Mouse (Mus musculus): ENCODE measurements at regions not wholly inside any gene's neighbourhood (a gene's known extent, or its start where the extent isn't known, plus 50 kb on each side); places are given as distances from the start of the nearest gene placed in this dataset.

DNA sequence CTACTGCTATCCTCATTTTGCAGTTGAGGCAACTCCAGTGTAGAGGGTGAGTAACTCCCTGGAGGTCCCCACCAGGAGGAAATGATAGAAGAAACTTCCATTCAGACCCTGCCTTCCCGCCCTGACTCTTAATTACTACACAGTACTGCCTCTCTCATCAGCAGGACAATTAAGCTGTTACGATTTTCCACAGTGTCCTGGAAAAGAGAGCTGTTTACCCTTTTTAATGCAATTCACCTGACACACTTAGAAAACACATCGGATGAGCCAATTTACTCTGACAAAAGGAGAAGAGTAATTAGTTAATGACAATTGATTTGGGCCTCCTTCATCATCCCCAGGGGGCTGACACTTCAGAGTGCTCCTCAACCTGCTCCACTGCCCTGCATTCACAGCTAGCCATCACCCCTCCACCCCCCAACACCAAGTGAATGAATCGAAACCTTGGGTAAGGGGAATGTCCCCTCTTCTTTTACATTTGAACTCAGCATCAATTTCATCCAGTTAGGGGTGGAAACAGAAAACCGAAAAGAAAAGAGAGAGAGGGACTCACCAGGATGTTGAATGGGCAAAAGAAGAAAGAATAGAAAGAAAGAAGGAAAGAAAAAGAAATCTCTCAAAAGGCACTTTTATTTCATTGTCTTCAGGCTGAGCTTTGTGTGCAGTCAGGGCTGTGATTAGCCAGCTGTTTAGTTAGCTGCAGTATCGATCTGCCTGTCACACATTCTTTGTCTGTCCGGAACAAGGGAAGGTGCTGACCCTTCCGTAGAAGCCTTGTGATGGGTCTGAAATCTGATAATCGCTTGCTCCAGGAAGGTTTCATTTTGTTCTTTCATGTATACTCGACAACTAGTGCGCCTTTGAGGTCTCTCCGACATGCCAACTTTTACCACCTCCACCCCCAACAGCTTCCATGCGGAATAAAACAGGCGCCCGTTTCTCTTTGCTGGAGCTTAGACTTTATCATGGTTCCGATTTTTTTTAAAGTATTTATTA, 482.6 kb upstream of the Tenm4 start:
- no peak for DNase-seq (ENCODE audit: inconsistent ontology term)

DNA sequence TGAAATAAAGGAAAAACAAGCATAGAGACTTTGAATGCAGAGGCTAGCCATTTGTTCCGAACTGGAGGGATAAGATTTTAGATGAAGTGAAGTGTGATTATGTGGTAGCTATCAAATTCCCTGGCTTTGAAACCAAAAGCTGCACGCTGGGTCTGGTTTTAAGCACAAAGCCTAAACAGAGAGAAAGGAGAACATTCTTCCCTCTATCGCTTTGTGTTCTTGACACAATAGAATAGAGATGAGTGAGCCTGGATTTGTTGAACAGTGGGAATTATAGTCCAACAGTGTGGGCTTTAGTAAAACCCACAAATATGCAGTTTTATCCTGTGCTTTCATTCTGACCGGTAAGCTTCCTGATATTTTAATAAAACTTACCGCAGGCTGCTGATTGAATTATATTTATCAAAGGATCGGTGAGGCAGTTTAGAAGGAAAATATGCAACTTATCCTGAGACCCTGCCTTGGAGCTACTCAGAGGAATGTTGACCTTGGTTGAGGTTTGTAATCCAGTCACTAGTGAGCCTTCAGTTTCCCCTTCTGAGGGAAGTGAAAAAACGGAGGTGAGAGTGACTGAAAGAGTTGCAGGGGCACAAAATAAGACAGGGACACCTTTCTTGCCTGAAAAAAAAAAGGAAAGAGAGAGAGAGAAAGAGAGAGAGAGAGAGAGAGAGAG, 481.7 kb upstream of the Tenm4 start:
- DNase-seq (ENCODE audit: inconsistent ontology term): peak; percentile 88

DNA sequence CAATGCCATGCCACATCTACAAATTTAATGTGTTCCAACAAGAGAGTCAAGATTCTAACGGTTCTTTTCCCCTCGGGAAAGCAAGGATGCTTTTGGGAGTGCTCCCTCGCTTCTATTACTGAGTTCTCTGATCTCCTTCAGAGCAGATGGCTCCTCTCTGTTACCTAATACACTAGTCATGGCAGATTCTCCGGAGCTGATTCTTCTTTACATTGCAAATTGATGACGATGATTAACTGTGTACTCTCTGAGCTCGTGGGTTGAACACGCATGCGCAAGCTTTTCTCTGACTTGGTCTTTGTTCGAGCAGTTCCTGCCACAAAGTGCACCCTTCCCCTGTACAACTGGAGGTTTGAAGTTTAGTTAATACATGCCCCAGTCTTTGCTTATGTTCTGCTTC, 471.5 kb upstream of the Tenm4 start:
- DNase-seq (ENCODE audit: inconsistent ontology term): no peak

DNA sequence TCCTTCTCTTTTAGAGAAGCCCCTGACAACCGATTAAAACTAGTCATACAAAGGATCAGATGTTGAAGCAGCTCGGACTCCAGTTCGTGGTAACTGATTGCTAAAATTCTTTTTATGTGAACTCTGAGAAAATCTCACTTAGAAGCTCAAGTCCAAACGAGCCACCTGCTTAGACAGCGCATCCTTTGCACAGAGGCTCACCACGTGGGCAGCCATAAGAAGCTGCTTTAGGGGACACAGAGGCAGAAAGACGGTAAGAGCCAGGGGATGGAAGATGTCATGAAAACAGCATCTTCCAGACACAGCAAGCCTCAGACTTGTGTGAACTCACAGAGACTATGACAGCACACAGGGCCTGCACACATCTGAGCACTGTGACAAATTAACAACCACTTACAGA, 461.0 kb upstream of the Tenm4 start:
- DNase-seq (ENCODE audit: inconsistent ontology term): no peak

DNA sequence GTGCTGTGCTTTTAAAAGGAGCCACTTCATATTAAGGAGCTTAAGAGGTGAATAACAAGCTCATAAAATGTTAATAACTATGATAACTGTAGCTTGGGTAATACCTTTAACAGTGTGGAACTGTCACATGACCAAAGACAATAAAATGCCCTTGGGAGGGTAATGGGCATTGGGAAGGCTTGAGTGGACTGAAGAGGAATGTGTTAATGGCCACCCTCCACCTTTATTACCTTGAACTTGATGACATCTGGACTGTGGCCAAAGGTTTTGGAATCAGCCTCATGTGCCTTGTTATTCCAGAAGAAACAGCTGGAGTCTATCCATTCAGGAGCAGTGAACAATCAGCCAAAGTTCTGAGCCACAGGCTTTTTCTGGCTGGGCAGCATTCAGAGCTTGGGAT, 451.0 kb upstream of the Tenm4 start:
- peak; percentile 38 for DNase-seq (ENCODE audit: inconsistent ontology term)

DNA sequence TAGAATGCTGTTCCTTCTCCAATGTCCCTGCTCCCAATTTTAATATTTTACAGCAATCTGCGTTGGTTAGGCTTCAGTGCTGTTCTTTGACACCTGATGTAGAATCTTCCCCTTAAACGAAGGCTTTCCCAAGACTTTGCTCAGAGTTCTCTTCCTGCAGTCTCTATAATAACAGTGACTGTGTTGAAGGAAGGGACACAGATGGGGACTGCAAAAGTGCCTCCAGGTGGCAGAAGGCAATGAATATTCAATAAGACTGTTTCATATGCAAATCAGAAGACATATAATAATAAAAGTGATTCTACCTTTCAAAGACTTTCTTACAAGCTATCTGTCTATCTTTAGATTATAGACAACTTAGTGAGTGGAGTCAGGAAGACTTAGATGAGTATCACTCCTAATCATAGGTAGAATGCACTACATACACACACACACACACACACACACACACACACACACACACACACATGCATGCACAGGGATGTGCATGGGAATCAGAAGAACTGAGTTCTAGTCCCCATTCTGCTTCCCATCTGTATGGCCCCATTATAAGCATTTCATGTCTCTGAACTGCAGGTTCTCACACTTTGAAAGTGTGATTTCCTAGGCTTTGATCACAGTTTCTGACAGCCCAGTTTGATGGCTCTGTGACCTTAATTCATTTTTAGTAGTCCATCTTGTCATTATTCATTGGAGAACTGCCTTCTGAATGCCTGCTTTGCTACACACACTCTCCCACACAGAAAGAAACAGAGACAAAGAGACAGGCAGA, 445.1 kb upstream of the Tenm4 start:
- DNase-seq (ENCODE audit: inconsistent ontology term): no peak

DNA sequence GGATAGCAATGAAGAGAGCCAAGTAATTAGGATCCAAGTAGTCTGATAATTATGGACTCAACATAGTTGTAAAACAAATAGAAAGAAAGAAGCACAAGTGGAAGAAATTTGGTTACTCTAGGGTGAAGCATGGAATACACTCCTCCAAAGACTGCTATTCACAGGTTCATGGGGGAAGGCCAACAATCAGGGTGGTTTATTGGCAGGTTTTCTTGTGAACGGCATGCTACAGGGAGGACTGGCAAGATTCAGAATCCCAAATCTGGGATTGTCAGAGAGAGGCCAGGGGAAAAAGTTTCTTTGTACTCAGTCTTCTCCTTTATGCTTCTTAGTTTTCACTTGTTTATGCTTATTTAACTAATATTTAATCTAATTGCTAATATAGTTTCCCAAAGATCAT, 437.2 kb upstream of the Tenm4 start:
- DNase-seq (ENCODE audit: inconsistent ontology term): no peak

DNA sequence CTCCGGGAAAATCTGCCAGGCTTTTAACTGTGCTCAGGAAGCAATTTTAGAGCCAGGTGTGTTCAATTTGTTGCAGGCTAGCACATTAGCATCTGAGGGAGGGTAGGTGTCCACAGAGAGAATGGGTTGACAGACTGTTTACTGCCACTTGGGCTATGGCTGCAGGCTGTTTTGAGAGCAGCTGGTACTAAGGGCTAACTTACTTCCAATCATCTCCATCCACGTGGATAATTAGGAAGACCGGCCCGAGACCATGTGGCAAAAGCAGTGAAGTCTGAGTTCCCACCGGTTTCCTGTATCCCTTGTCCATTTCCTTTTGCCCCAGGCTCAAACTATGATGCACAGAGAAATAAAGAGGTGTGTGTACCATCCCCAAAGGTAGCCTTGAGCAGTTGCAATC, 436.5 kb upstream of the Tenm4 start:
- no peak for DNase-seq (ENCODE audit: inconsistent ontology term)

DNA sequence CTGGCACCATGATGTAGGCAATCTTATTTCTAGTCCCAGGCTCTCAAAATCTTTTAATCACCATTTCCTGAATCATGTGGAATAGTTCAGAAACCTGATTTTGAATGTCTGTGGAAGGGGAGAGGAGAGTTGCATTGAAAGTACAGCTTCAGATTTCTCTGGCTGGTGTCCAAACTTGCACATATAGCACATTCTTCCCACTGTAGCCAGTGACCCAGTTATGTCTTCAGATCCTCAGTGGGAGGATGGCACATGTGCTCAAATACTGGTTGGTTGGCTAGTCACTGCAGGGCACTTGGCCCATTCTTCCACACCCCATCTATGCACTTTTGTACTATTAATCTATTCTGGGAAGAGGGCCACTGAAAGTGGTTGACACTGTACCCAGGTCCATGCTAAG, 434.3 kb upstream of the Tenm4 start:
- peak; percentile 43 for DNase-seq (ENCODE audit: inconsistent ontology term)

DNA sequence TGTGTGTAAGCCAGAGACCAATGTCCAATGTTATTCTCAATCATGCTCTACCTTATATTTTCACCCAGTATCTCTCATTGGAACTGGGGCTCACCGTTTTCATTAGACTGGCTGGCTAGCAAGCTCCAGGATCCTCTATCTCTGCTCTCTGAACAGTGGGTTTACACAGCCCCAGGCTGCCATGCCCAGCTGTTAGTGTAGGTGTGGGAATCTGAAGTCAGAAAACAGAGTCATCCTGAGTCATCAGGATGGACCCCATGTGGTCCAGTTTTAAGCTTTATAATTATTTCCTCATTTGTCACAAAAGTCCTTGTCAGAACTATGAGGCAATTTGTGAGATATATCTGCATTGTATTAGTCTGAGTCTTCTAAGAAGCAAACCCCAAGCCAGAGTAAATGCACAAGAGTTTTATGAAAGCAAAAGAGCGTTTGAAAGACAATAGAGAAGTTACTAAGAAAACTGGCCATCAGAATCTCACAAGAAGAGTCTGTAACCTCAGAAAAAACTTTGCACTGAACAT, 432.3 kb upstream of the Tenm4 start:
- DNase-seq (ENCODE audit: inconsistent ontology term): peak; percentile 36

DNA sequence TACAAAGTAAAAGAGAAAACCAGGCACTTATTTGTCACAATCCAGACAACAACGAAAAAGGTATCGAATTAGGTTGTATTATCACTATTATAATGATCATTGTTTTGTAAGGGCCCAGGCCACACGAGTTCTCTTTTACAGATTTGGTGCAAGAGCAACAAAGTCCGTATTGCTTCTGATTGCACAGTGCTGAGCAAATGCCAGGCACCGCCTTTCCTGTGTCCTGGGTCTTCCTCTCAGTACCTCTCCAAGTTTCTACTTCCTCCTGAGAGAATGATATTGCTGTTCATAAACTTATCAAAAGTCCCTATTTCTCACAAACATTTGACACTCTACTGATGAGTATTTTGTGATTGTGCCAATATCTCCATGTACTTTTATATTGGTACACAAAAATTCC, 431.3 kb upstream of the Tenm4 start:
- no peak for DNase-seq (ENCODE audit: inconsistent ontology term)

DNA sequence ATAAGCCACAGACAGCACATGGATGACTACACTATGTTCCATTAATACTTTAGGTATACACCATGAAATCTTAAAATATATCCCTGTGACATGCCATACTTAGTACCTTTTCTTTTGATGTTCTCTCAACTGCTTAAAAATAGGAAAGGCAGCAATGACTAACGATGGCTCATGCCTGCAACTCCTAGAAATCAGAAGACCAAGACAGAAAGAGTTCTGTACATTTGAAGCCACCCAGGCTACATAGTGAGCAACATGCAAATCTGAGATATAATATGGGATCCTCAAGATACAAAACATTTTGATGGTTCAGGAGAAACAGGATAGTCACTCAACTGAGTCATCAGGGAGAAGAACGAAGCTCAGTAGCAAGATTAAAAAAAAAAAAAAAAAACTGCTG, 412.7 kb upstream of the Tenm4 start:
- no peak for DNase-seq (ENCODE audit: inconsistent ontology term)

DNA sequence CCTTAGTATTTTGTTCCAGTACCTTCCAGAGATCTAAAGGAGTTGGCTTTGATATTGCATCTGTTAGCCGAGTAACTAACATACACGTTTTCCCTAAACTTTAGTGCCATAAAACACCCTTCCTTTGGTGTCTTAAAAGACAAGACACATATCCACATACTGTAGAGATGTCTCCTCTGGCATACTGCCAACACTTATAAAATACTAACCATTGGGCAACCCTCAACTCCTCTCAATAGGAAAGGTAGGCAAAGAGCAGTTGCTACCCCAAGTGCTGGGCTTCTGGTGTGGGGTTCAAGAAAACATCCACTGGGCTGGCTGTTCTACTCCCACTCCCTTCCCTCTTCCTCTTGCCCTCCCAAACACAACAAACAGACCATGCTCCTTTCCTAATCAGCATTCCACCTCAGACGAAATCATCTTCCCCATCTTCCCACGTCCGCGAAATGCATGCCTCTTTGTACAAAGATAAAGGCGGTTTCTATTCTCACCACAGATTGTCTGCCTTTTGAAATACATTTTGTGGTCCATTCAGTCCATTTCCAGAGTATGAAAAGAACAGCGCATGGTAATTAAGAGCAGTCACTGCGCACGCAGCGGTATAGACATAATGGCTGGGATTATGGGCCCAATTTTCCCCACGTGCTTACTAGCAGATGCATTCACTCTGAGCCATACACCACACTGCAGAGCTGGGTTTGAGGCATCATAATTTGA, 409.9 kb upstream of the Tenm4 start:
- no peak for DNase-seq (ENCODE audit: inconsistent ontology term)

DNA sequence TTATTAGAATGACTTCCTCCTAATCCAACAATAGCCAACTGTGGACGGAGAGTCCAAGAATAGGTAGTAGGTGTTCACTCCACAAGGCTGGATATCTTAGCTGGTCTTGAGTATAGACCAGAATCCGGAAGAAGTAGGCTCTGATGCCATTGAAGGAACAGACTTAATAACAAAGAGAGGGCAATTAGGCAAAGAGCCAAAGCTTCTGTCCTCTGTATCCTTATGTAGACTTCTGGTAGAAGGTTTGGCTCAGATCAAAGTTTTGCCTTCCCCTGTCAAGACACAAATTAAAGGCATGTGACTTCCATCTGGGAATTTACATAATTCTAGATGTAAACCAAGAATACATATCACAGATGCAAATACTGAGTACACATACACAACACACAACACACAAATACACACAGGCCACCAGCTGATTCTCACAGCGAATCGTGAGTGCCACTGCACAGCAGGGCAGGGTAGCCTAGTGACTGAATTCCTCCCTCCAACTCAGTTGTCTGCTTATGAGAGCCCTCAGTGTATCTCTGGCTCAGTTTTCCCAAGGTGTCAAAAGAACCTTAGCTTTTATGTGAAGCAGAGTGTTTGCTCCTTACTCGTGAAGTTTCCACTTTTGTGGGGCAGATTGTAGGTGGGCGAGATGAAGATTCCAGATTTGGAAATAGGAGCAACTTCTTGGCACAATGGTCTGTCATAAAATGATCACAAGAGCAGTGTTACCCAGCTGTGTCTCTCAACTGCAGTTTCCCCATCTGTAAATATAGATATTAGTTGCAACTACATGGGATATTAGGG, 404.5 kb upstream of the Tenm4 start:
- DNase-seq (ENCODE audit: inconsistent ontology term): no peak

DNA sequence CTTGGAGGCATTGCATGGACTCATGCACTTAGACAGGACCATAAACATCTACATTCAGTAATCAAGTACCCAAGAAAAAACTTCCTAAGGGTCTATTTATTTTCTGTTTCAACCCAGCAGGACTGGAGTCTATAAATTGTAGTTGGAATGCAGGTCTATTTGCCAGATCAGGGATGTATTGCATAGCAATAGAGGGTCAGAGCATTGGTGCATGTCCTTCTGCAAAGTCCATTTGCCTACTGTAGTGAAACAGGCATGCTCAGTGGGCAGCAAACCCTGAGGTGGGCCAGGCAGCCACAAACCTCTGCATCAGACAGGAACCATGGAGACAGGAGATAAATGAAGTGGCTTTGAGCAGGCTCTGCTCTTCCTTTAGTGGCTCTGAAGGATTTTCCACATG, 386.5 kb upstream of the Tenm4 start:
- DNase-seq (ENCODE audit: inconsistent ontology term): no peak

DNA sequence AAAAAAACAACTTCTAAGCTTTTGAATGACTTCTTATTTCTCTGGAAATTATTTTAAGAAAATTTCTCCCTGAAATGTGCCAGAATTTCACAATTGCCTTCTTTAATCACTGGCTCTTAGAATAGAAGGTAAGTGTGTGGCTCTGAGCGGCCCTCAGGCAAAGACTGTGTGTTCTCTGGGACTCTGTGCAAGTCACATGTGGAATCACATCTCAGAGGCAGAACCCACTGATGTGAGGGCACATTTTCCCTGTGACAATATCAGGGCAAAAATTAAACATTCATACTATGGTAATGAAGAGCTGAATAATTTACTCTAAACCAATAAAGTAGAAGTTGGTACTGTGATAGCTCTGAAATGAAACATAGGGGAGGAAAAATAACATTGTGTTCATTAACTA, 383.5 kb upstream of the Tenm4 start:
- no peak for DNase-seq (ENCODE audit: inconsistent ontology term)

DNA sequence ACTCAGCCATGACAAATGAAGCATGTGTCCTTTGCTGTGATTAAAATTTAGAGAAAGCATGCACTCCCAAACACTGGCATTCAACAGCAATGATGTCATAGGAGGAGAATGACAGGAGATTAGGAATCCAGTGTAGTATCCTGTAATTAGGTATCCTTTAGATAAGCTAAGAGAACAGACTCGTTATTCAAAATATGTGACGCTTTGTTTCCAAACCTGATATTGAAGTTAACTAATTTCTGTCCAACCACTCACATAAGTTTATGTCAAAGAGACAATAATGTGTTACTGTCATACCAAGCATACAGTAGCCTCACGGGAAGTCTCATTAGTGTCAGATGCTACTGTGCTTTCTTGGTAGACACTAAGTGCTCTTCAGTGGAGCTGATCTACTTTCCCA, 383.1 kb upstream of the Tenm4 start:
- DNase-seq (ENCODE audit: inconsistent ontology term): peak; percentile 64

DNA sequence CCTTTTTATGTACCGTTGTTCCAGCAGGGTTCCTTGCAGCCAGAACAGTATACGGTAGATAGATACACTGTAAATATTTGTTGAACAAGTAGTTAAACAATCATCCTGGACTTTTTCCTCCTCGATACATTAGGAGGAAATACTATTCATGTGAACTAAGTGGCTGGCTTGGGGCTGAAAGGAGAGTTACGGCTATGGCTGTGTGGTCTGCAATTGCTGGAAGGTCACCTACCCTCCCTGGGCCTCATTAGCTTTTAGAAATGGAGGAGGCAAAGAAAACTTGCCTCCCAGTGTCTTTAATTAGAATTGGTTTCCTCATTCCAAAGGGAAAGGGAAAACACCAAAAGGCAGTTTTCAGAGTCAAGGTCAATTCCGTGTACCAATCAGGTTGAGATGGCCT, 381.6 kb upstream of the Tenm4 start:
- DNase-seq (ENCODE audit: inconsistent ontology term): no peak

DNA sequence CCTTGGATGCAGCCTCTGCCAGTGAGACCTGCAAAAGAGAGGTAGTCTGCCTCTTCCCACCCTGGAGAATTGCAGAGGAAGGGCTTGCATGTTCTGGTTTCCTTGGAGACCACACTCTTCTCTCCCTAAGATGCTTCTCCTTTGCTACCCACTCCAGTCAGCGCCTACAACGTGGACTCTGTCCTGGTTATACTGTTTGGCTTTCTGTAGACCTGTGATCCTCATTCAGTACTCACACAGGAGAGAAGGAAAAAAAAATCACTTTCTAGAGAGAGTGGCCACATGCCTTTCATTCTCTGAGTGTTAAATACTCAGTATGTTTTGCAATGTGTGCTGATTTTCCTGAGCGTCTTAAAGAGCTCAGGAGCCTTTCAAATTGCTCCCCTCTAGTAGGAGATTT, 372.0 kb upstream of the Tenm4 start:
- DNase-seq (ENCODE audit: inconsistent ontology term): no peak

DNA sequence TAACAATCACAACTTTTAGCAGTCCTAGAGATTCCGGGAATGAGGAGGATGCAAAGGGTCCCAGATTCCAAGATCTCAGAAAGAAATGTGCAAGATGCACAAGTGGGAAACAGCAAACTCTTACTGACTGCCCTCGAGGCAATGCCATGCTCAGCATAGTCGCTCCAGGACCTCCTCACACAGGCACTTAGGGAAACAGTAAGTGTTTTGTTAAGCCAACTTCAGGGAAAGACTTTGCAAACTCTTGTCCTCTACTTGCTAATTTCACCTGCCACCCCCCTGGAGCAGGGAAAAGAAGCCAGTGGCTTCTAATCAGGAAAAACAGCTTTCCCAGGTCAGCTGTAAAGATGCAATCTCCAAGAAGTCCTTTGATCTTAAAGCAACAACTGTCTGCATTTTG, 361.4 kb upstream of the Tenm4 start:
- DNase-seq (ENCODE audit: inconsistent ontology term): no peak

DNA sequence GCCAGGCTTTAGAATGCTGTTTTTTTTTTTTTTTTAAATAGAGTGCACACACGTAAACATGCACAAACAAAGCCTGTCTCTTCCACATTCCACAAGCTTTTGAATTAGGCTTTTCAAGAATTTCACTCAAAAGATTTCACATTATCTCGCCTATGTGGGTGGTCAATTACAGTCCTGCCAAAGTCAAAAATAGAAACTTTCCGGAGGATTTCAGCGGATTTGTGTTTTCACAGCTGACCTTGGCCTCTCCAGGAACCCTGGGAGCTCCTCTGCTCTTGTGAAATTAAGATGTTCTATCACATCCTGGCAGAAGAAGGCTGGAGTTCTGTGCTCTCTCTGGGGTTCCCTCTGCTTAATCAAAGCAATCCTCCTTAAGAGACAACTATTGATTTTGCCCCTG, 360.9 kb upstream of the Tenm4 start:
- peak; percentile 75 for DNase-seq (ENCODE audit: inconsistent ontology term)
